Mouse (Mus musculus): ENCODE results near the gene Nfyc.

DNA sequence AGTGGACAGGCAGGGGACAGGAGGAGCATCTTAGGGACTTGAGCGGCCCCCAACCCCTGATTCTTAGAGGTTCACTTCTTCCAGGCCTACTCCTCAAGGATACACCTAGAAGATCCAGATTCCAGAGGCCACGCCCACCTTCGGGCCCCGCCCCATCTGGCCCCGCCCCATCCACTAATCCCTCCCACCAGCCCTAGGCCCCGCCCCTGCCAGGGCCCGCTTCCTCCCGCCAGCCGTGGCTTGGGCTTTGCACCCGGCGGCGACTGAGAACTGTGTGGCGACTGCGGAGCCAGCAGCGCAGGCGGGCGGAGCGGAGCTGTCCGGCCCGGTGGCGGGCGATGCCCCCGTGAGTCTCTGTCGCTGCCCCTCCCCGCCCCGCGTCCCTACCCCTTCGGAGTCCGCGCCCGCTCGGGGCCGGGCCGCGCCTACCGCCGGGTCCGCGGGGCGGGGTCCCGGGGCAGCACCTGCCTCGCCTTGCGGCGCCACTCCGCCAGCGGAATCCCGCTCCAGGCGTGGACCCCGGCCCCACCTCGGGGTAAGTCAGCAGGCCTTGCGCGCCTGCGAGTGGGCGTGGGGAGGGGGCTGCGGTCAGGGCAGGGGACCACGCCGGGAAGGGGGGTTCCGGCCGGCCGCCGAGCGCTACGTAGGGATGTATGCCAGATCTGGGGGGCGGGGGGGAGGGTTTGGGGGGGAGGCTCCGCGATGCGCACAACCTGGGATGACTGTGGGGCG, 23.4 kb upstream of the Nfyc start, which contains the start of gene Rims3:
- TF ChIP-seq POLR2A (IDR thresholded peaks at IDR 0.05; ENCODE audit: borderline replicate concordance, low read depth, low read length) (no peak), CTCF (IDR thresholded peaks at IDR 0.05; ENCODE audit: low read depth, low read length) (no peak)
